Mouse (Mus musculus): ENCODE results near the gene Prkcg.

The Prkcg gene

DNA sequence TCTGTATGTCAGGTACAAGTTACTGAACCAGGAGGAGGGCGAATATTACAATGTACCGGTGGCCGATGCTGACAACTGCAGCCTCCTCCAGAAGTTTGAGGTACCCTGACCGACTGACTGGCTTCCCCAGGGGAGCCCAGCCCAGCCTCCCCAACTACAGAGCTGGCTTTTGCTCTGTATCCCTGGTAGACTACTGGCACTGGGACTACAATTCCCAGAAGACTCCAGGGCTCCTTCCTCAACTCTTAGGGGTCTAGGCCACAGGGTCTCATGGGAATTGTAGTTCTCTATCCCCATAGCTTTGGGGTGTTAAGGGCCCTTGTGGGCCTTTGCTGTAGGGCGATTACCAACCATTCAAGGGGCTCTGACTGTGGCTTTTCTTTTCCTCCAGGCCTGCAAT is 25.1 kb downstream of the Prkcg start:
- in situ Hi-C loops (cut with MboI; ENCODE audit: low sequenced_read_pairs): no loop called here

- in situ Hi-C loops (cut with MboI; ENCODE audit: low sequenced_read_pairs): no loop called here
Observed at GRCm38 (mm10) chr7:3317704-3318103, 28.7 kb downstream of the Prkcg start.

DNA sequence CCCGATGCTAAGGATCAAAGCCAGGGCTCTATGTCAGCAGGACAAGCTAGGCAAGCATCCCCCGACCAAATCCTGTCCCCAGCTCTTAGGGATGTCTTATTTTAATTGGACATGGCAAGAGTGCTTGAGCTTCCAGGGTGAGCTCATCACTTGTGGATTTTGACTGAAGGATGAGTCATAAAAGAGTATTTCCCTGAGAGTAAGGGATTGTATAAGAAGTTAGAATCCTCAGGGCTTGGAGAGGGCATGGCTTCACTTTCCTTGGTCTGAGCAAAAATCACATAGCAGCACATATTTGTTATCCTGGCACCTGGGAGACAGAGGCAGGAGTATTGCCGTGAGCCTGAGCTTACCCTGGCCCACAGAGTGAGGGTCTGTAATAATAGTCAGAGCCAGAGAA is 31.9 kb downstream of the Prkcg start:
- in situ Hi-C loops (cut with MboI; ENCODE audit: low sequenced_read_pairs): no loop called here

DNA sequence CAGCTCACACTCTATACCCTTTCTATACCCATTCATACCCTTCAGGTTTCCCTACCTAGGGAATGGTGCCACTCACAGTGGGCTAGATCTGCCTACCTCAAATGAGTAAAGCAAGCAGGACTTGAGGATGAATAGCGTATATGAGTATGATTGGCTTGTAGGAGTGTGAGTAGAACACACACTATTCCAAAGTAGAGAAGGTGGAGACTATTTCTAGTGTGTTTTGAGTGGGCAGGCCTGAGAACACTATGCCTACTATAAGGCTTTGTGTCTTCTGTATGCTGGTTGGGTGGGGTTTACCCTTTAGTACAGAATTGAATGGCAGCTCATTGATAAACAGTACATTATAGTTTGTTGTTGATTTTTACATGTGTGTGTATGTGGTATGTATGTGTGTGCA is 34.8 kb downstream of the Prkcg start:
- in situ Hi-C loops (cut with MboI; ENCODE audit: low sequenced_read_pairs): no loop called here

GRCm38 (mm10) chr7:3327961-3328360 is 39.0 kb downstream of the Prkcg start:
- in situ Hi-C loops (cut with MboI; ENCODE audit: low sequenced_read_pairs): no loop called here

DNA sequence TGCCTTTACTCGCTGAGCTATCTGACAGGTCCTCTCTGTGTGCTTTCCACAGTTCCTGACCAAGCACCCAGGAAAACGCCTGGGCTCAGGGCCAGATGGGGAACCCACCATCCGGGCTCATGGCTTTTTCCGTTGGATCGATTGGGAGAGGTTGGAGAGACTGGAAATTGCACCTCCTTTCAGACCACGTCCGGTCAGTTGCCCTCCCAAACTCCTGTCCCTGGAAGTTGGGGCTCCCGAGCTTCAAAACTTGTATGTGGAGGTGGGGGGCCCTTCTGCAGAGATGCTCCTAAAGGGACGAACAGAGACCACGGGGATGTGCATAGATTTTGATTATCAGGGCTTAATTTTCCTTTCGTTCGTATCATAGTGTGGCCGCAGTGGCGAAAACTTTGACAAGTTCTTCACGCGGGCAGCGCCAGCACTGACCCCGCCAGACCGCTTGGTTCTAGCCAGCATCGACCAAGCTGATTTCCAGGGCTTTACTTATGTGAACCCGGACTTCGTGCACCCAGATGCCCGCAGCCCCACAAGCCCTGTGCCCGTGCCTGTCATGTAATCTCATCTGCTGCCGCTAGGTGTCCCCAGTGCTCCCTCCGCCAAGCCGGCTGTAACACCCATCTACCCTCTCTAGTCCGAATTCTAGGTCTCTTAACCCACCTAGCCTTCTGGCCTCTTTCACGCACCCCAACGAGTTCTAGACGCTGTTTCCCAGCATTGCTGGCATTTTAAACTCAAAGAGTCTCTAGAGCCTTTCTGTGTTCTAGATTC is 41.0 kb downstream of the Prkcg start:
- in situ Hi-C loops (cut with MboI; ENCODE audit: low sequenced_read_pairs): no loop called here

DNA sequence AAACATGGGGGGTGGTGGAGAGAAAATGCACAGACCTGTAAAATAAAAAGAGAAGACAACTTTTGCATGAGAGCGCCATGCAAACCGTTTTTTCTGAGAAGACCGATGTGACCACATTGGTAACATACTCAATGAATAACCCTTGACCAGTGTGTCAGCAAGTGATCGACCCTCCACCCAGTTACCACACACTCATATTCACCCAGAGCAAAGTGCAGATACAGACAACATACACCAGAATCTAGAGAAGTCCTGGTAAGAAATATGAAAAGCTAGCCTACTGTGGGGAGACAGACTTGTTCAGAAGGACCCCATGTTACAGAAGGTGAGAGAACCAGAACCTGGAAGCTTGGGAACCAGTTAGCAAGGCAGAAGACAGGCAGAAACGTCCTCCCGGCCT is 42.2 kb downstream of the Prkcg start:
- in situ Hi-C loops (cut with MboI; ENCODE audit: low sequenced_read_pairs): no loop called here

DNA sequence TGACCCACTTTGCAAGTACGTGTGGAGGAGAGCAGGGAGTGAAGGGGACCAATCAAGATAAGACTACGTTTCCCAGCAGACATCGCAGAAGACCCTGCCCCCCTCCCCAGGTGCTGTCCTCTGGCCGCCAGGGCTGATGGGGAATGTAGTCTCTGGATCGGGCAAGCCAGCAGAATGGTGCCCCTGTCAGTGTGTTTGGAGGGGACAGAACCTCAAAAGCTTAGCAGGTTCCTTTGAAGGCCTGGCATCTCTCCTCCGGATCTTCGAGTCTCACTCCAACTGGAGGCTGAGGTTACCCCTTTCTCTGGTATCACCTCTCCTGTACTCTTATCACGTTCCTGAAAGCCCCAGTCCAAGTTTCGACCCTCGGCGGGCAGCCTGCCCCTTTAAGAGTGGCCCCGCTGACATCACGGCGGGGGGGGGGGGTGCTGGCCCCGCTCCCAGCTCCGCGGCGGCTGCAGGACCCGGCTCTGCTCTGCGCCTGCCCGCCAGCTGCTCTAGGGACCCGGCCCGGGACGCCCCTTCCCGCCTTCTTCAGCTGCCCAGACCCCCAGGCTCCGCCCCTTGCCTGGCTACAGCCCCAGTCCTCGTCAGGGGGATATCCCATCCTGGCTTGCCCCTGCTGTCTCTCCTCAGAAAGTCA is 42.7 kb downstream of the Prkcg start:
- in situ Hi-C loops (cut with MboI; ENCODE audit: low sequenced_read_pairs): no loop called here

DNA sequence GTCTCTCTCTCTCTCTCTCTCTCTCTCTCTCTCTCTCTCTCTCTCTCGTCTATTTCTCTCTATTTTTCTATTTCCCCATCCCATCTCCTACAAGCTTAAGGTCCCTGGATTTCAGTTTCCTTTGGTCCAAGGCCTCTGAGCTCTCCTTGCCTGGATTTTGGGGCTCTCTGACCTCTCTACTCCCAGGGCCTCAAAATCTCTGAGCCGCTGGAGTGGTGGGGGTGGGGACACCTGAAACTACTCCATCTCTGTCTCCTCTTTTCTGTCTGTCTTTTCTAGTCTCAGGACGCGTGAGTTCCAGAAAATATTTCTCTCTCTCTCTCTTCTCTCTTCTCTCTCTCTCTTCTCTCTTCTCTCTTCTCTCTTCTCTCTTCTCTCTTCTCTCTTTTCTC is 43.2 kb downstream of the Prkcg start:
- in situ Hi-C loops (cut with MboI; ENCODE audit: low sequenced_read_pairs): no loop called here

DNA sequence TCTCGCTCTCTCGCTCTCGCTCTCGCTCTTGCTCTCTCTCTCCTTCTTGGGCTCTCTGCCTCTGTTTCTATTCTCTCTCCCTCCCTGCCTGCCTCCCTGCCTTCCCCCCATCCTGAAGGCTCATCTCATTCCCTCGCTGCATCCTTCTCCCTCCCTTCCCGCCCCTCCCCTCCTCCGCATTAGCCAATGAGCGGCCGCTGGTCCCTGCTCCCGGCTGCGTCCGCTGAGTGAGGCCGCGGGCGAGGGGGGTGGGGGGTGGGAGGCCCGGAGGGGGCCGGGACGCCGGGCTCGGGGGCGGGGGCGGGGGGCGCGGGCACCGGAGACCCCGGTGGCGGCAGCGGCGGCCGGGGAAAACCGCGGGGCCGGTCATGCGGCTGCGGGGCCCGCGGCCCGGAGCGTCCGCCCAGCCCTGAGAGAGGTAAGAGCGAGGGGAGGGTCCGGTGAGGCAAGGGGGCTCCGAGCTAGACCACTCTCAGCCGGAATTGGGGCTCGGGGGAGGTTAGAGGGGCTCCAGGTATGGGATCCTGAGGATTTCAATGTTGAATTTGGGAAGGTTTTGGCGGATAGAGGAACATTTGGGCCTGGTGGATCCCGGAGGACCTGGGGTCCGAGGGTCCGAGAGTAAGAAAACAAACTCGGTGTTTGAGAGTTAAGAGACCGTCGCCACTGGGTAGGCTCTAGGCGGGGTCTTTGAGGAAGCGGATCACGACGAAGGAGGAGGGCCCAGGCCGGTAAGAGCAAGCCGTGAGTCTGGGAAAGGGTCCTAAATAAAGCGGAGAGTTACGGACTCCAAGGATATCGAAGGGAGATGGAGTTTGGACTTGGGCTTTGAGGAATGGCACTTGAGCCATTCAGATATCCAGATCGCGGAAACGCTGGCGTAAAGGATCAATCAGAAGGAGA is 43.9 kb downstream of the Prkcg start, which contains the start of gene Cacng7:
Gene Cacng7, plus strand, starts transcription at position 337 of the 903 bp plus-strand sequence.
- in situ Hi-C loops (cut with MboI; ENCODE audit: low sequenced_read_pairs): no loop called here

GRCm38 (mm10) chr7:3333542-3333941 is 44.6 kb downstream of the Prkcg start:
- in situ Hi-C loops (cut with MboI; ENCODE audit: low sequenced_read_pairs): no loop called here

DNA sequence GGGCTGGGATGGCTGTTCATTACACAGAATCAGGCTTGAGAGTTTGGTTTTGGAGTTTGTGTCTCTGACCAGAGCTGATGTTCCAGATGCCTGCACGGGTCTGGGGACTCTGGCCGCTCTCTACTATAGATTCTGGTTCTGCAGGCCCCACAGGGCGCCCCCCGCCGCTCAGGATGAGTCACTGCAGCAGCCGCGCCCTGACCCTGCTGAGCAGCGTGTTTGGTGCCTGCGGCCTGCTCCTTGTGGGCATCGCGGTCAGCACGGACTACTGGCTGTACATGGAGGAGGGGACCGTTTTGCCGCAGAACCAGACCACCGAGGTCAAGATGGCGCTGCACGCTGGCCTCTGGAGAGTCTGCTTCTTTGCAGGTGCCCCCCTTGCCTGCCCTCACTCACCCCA is 47.4 kb downstream of the Prkcg start:
- in situ Hi-C loops (cut with MboI; ENCODE audit: low sequenced_read_pairs): no loop called here

GRCm38 (mm10) chr7:3338286-3338935 is 49.4 kb downstream of the Prkcg start:
- in situ Hi-C loops (cut with MboI; ENCODE audit: low sequenced_read_pairs): no loop called here

- in situ Hi-C loops (cut with MboI; ENCODE audit: low sequenced_read_pairs): no loop called here
Observed at GRCm38 (mm10) chr7:3339010-3339409, 50.0 kb downstream of the Prkcg start.

GRCm38 (mm10) chr7:3343861-3344260 is 54.9 kb downstream of the Prkcg start:
- in situ Hi-C loops (cut with MboI; ENCODE audit: low sequenced_read_pairs): no loop called here

- in situ Hi-C loops (cut with MboI; ENCODE audit: low sequenced_read_pairs): no loop called here
Observed at GRCm38 (mm10) chr7:3345301-3345700, 56.3 kb downstream of the Prkcg start.

DNA sequence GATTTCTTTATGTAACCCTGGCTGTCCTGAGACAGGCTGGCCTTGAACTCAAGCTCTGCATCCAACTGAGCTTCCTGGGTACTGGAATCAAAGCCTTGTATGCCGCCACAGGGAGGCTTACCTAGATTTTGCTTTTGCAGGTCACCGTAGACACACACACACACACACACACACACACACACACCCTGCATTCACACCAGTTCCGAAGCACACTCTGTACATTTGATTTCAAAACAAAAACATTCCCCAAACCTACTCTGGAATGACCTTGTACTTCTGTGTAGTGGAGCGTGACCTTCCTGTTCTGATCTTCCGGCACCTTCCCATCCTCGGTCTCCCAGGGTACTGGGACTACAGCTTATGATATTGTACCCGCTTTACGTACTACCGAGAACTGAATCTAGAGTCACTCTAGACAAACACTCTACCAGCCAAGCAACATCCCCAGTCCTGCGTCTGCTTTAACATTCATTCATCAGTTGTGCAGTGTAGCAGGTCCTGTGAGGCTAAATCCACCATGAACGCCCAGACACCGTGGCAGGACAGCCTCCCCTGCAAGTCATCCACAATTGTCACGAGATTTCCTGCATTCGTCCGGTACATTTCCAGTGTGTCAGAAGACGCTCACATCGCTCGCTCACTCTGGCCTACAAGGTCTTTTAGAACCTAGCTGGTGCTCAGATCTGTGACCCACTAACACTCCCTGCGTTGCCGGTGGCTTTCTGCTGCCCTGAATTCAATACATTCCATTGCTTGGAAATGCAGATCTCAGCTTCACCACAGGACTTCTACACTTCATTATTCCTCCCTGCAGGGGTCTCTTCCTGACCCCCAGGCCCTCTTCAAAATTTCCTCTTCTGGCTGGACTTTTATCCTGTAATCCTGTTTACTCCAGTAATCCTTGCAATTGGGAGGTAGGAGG is 58.6 kb downstream of the Prkcg start:
- in situ Hi-C loops (cut with MboI; ENCODE audit: low sequenced_read_pairs): no loop called here

DNA sequence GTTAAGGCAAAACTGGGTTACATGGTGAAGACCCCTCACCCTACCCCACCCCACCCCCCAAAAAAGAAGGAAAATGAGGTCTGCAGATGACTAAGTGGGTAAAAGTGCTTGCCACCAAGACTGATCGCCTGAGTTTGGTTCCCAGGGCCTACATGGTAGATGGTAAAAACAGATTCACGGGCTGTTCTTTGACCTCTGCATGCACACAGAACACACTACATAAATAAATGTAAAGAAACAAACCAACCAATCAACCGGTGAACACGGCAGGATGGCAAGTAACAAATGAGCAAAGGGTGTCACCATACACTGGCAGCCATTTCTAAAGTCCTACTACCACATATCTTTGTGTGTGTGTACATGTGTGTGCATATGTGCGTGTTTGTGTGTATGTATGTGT is 59.3 kb downstream of the Prkcg start:
- in situ Hi-C loops (cut with MboI; ENCODE audit: low sequenced_read_pairs): no loop called here

GRCm38 (mm10) chr7:3349775-3350174 is 60.8 kb downstream of the Prkcg start:
- in situ Hi-C loops (cut with MboI; ENCODE audit: low sequenced_read_pairs): no loop called here

DNA sequence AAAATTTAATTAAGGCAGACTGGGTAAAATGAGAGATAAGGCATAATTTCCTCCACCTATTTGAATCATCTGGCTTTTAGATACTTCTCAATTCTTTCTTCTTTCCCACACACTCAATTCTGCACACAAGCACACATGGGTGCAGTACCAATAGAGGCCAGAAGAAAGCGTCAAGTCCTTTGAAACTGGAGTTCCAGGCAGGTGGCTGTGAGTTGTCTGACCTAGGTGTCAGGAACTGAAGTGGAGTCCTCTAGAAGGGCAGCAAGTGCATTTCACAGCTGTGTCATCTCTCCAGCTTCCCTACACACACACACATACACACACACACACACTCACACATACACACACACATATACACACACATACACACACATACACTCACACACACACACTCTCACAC is 62.6 kb downstream of the Prkcg start:
- in situ Hi-C loops (cut with MboI; ENCODE audit: low sequenced_read_pairs): no loop called here

Data from CH12F3 (cell line).